Mouse (Mus musculus) liver, adult 2 months (tissue): Measurements from ENCODE around the gene Rdh8.

ENCODE experiments used
- CTCF ChIP-seq: fragments of 200-500 bp; IDR thresholded peaks from 2 replicates; pipeline ENCODE4 v1.5.1; 2011; ENCODE audit warnings: low read depth, low read length, control low read depth
- POLR2A ChIP-seq: fragments of 200-500 bp; IDR thresholded peaks from 2 replicates; pipeline ENCODE4 v1.6.1; 2011; ENCODE audit warnings: low read length, control low read depth; ENCODE audit not compliant: insufficient read depth; ENCODE audit errors: extremely low read depth

DNA sequence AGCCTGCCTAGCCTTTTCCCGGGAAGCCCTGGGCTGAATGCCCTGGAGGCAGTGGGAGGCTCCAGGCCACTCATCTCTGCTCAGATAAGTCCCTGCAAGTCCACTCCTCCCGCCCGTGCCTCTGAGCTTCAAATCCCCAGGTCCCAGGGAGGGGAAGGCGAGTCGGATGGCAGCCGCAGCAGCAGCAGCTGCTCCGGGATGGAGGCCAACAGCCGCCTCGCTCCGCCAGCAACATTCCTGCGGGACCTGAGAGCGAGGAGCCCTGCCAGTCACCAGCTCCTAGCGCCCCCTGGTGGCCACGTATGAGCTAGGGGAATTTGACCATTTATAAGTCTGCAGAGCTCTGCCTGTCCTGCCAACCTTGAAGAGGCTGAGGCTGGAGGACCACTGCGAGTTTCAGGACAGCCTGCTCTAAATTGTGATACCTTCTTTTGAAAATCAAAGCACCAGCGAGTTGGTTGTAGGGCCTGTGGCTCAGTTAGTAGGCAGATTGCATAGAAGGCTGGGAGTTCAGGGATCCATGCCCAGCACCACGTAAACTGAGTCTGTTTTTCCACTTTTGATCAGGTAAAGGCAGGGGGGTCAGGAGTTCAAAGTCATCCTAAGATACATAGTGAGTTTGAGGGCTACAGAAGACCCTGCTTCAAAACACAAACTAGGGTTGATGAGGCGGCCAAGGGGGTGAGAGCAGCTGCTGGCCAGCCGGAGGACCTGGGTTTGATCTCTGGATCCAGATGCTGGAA, 12.8 kb downstream of the Rdh8 start:
- TF ChIP-seq CTCF (peak; percentile 95), POLR2A (no peak)
